Mouse (Mus musculus) liver (tissue): ENCODE measurements around the gene Cilp.
"Not testable (repeated sequence)": the region's sequence is repeated elsewhere in the genome, so short reads cannot be mapped to it uniquely, and the experiment has no call there.

Experiments
- DNase-seq: peaks from one replicate; pipeline ENCODE4 v3.0.0-alpha.2; 2020; ENCODE audit warnings: mixed read lengths

Gene Cilp

GRCm38 (mm10) chr9:65252026-65252425, 13.0 kb upstream of the Cilp start:
- DNase-seq: no peak

- no peak for DNase-seq
These were observed 8.9 kb upstream of the Cilp start for GRCm38 (mm10) chr9:65255906-65256600.

- DNase-seq: no peak
These were observed 7.6 kb upstream of the Cilp start for GRCm38 (mm10) chr9:65257218-65257910.

- DNase-seq: no peak
These were observed 5.6 kb upstream of the Cilp start for GRCm38 (mm10) chr9:65259366-65259765.

- DNase-seq: no peak
These were observed 3.3 kb upstream of the Cilp start for GRCm38 (mm10) chr9:65261591-65262230.

- no peak for DNase-seq
These were observed 2.3 kb upstream of the Cilp start for GRCm38 (mm10) chr9:65262641-65263120.

- no peak for DNase-seq
These were observed 2.9 kb downstream of the Cilp start for GRCm38 (mm10) chr9:65267742-65268515.

- DNase-seq: no peak
These were observed 8.2 kb downstream of the Cilp start for GRCm38 (mm10) chr9:65273048-65273809.

- no peak for DNase-seq
These were observed 8.9 kb downstream of the Cilp start for GRCm38 (mm10) chr9:65273873-65274272.

GRCm38 (mm10) chr9:65274851-65275250, 9.9 kb downstream of the Cilp start:
- not testable (repeated sequence) for DNase-seq

GRCm38 (mm10) chr9:65275810-65276530, 11.0 kb downstream of the Cilp start:
- no peak for DNase-seq

GRCm38 (mm10) chr9:65281536-65282151, 16.7 kb downstream of the Cilp start:
- DNase-seq: no peak

GRCm38 (mm10) chr9:65283301-65283700, 18.3 kb downstream of the Cilp start:
- no peak for DNase-seq

GRCm38 (mm10) chr9:65288252-65288651, 23.3 kb downstream of the Cilp start:
- DNase-seq: not testable (repeated sequence)

- DNase-seq: no peak
These were observed 25.0 kb downstream of the Cilp start for GRCm38 (mm10) chr9:65289988-65290387.

GRCm38 (mm10) chr9:65292421-65292820, 27.4 kb downstream of the Cilp start:
- DNase-seq: no peak

- no peak for DNase-seq
These were observed 28.1 kb downstream of the Cilp start for GRCm38 (mm10) chr9:65293119-65293518.

GRCm38 (mm10) chr9:65293580-65293972, 28.6 kb downstream of the Cilp start:
- no peak for DNase-seq

- peak; percentile 99 for DNase-seq
These were observed 29.2 kb downstream of the Cilp start, which contains the start of gene Clpx for GRCm38 (mm10) chr9:65293973-65294715. TSS of gene Clpx (plus strand) at chr9:65294260.

- DNase-seq: peak; percentile 57
These were observed 29.9 kb downstream of the Cilp start for GRCm38 (mm10) chr9:65294716-65295378.
